Mouse (Mus musculus) cortical plate, adult 2 months (tissue): ENCODE measurements around the gene Baz2a.

Source experiments
- CTCF ChIP-seq: fragments of 200-500 bp; IDR thresholded peaks from 2 replicates; pipeline ENCODE4 v1.5.1; 2011; ENCODE audit warnings: mild to moderate bottlenecking, control low read depth, low read length; ENCODE audit not compliant: insufficient read depth; ENCODE audit errors: extremely low read depth
- POLR2A ChIP-seq: fragments of 200-500 bp; IDR thresholded peaks from 2 replicates; pipeline ENCODE4 v1.6.1; 2011; ENCODE audit warnings: mild to moderate bottlenecking, low read length, control low read depth; ENCODE audit not compliant: insufficient read depth; ENCODE audit errors: extremely low read depth

GRCm38 (mm10) chr10:128142165-128142564, 50.8 kb downstream of the Baz2a start:
- peak; percentile 37; the same call in 1 of the 2 replicates for TF ChIP-seq CTCF
- no peak for TF ChIP-seq POLR2A
